Mouse (Mus musculus) olfactory bulb, adult 2 months (tissue): Measurements from ENCODE around the gene Rpl38.

Experiments used
- CTCF ChIP-seq: fragments of 200-500 bp; IDR thresholded peaks from 2 replicates; pipeline ENCODE4 v1.5.1; 2012; ENCODE audit warnings: low read depth, mild to moderate bottlenecking, low read length, moderate library complexity; ENCODE audit not compliant: insufficient read depth
- POLR2A ChIP-seq: fragments of 200-500 bp; IDR thresholded peaks from 2 replicates; pipeline ENCODE4 v1.6.1; 2012; ENCODE audit warnings: mild to moderate bottlenecking, low read depth, low read length, moderate library complexity; ENCODE audit not compliant: insufficient read depth

DNA sequence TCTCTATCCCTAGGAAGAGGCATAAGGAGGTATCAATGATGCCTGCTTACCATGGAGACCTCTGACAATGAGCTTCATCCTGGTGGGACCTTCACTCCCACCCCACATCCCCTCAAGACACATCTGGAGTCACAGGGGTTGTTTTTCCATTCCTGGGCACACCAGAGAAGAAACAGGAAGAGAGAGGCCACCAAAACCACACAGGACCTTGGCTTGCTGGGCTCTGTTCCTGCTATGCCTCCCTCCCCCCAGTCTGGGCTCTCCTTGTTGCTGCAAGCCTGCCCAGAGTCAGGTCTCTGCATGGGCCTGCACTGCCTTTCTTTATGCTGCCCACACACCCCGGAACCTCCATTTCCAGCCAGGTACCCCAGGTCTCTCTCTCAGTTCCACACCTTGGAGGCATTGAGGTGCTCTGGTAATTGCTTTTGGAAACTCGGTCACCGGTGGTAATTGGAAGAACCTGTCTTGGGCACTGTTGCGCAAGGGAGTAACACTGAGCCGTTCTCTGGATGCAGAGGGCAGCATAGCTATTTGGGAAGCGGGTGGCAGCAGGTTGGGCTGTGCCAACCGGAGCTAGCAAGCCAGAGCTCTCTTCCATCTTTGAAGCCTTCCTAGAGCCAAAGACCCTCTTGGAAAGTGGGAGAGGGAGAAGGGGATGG lies 12.8 kb upstream of the Rpl38 start:
- TF ChIP-seq POLR2A (no peak), CTCF (no peak)
